Mouse (Mus musculus) lung, adult 18-20 months (tissue): ENCODE data around the gene Pgap1.

Source experiments
- DNase-seq, 2 experiments: peaks; one replicate each; pipeline ENCODE4 v3.0.0; 2022; ENCODE audit warnings: mixed read lengths in 2 of 2

Pgap1 gene

GRCm38 (mm10) chr1:54513836-54514235, 43.6 kb downstream of the Pgap1 start:
- DNase-seq, result no peak

GRCm38 (mm10) chr1:54498496-54498895, 59.0 kb downstream of the Pgap1 start:
- DNase-seq, result no peak

GRCm38 (mm10) chr1:54496254-54496653, 61.2 kb downstream of the Pgap1 start:
- DNase-seq, result no peak

DNA sequence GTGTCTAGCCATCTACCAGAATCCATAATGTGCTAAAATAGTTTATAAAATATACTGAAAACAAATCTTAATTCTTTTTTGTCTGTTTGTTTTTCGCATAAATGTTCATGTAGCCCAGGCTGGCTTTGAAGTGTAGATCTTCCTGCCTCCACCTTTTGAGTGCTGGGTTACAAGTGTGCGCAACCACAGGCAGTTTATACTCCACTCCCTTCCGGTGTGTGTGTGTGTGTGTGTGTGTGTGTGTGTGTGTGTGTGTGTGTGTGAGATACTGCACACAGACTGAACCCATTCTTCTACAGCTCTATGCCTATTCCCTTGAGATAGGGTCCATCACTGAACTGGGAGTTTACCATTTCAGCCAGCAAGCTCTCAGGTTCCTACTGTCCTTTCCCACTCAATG, 64.0 kb downstream of the Pgap1 start:
- no peak for DNase-seq

- DNase-seq, result no peak
Observed at GRCm38 (mm10) chr1:54492435-54492841, 65.0 kb downstream of the Pgap1 start.

DNA sequence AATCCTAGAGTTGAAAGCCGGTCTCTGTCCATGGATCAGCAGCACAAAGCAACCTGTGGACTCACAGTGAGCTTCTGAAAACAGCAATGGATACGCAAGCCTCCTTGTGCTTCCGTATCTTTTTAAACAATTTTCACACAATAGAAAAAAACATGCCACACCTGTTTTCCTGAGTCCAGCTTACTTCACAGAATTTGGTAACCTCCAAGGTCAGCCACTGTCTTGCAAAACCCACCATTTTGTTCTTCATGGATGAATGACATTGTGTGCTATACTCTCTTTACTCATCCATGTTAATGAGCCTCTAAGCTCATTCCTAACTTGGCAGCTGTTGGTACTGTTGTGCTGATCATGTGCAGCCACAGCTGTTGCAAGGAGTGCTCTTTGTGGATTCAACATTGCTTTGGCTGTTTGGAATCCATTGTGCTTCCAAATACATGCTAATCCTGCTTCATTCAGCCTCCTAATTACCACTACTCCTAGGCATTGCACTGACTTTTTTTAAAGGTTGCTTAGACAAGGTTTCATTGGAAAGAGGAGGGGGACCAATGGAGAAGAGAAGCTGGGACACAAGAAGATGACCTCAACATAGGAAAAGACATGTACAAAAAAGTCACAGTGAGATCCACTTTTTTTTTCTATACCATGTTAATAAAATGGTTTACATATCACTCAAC, 72.6 kb downstream of the Pgap1 start:
- no peak for DNase-seq

DNA sequence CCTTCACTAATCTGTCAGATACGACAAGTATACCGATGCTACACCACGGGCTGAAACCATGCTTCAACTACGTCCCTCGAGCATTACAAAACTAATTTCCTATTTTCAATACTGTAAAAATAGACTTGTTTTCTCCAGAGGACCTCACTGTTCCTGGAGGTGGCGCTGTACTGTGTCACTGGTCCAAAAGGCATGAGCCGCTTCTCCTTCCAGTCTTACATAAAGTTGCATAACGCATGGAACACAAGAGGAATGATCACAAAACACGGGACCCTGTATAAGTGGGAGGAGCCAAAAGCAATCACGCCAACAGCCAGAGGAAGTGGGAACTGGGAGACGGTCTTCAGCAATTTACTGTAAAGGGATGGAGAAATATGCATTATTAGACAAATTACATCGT, 77.0 kb downstream of the Pgap1 start:
- no peak for DNase-seq

DNA sequence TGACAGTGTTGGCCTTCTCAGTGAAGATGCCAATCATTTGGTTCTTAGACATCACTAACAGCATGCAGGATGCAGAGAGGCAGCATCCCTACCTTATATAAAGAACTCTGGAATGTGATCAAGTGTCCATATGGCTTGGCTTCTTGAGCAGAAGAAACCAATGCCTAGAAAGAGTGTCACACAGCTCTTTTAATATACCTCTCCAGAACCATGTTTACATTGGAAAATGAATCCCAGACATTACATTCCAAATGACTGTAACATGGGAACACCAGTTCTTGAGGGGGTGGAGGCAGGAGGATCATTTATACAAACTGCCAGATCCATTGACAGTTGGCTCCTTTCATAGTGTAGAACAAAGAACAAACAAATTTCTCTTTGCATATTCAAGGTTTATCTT, 88.8 kb downstream of the Pgap1 start:
- no peak for DNase-seq

GRCm38 (mm10) chr1:54467366-54467765, 90.1 kb downstream of the Pgap1 start:
- no peak for DNase-seq

DNA sequence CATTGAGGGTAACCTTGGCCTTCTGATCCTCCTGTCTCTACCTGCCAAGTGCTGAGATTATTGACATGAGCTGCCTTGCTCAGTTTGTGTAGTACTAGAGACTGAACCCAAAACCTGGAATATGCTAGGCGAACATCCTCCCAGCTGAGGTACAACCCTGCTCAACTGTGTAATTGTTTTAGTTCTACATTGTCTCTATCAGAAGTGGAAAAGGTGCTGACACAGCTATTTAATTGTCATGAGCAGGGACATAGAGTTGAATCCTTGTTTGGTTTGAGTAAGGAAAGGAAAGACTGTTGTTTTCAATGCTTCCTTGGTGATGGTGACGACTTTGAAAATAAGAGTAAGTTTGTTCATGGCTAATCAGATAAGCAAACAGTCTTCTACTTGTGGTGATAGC, 105.4 kb downstream of the Pgap1 start:
- DNase-seq, result no peak

- DNase-seq, result no peak
Observed at GRCm38 (mm10) chr1:54448833-54449232, 108.7 kb downstream of the Pgap1 start.

GRCm38 (mm10) chr1:54443641-54444040, 113.8 kb downstream of the Pgap1 start:
- no peak for DNase-seq

- no peak for DNase-seq
Observed at GRCm38 (mm10) chr1:54439080-54439476, 118.4 kb downstream of the Pgap1 start.

DNA sequence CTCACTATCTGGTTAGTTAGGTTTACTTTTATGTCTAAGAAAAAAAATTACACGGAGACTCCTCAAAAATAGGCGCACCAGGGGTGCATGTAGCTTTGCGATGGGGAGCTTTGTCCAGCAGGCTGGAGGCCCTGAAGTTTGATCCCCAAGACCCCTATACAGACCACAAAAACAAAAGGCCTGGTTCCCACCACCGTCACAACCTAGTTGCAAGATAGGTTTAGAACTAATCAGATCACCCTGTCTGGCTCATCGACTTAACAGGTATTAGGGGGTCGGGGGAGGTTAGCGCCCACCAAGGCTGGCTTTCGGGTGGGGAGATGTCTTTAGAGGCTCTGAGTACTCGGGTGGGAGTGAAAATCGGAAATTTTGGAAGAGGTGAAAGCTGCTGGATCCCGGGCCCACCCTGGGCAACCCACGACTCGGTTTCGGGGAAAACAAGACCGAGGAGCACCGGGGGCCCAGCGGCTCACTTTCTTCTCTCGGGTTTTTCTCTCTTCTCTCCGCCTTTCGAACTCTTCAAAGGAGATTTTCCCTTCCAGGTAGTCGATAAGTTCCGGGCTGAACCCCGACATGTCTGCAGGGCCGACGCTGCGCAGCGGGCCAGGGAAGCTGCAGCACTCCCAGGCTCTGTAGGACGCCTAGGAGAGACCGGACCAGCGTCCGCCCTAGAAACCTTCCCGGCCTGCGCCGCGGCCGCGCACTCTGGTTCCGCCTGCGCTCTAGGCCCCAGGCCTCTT, 119.0 kb downstream of the Pgap1 start, which contains the start of gene Gtf3c3:
Gtf3c3 (minus strand) TSS at position 632 of the 740 bp plus-strand sequence.
- DNase-seq, result peak; percentile 69 to 72
